Mouse (Mus musculus): ENCODE measurements around the gene Tgm2. TPM values are rescaled to one million over a fixed set of nuclear protein-coding genes. Genes with fewer than 3 reads are reported as not detected.

Gene Tgm2
- total RNA-seq, 2 experiments from 2014 or later = 0.71 to 2.1 TPM

DNA sequence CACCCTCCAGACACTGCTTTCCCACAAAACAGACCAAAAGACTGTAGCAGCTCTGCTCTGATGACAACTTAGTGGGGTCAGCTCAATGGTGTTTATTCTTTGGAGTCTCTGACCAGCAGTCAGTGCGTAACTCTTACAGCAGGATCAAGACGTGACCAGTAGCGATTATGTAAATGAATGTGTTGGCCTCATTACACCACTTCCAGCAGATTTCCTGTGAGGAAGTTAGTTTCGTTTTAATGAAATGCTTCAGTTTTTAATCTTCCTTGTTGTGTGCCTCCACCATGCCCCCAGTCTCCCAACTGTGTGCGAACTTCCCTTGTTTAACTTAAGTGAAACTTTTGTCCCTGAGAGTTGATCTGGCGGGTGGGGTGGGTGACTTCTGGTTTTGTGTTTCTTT lies 69.5 kb downstream of the Tgm2 start:
- peak; percentile 61 for ATAC-seq (ENCODE audit: poor library complexity, severe bottlenecking)

DNA sequence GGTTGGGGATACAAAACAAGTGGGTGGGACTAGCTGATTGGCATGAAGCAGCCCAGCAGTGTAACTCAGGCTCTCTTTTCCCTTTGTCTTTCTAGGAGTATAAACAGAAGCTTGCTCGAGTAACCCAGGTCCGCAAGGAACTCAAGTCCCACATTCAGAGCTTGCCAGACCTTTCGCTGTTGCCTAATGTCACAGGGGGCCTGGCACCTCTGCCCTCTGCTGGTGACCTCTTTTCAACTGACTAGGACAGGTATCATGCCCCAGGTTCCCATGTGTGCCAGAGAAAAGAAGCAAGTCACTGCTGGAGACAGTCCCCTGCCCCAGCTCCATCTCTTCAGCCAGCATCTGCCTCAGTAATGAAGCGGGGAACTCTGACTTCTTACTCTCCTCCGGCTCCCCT lies 71.4 kb downstream of the Tgm2 start:
- no peak for ATAC-seq (ENCODE audit: poor library complexity, severe bottlenecking)

DNA sequence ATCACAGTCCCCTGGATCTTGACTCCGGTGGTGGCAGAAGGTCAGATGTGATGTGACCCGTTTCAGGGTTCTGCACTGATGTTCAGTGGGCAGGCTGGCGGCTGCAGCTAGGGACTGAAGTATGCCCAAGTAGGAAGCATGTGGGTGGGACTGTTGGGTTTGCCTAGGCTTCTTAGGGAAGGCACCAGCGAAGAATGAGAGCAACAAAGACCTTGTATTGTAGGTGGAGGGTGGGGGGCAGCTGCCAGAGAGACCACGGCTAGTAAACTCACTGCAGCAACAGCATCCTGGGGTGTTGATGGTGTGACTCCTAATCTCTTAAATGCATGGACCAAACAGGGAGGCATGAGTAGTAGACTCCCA lies 74.6 kb downstream of the Tgm2 start:
- no peak for ATAC-seq (ENCODE audit: poor library complexity, severe bottlenecking)

DNA sequence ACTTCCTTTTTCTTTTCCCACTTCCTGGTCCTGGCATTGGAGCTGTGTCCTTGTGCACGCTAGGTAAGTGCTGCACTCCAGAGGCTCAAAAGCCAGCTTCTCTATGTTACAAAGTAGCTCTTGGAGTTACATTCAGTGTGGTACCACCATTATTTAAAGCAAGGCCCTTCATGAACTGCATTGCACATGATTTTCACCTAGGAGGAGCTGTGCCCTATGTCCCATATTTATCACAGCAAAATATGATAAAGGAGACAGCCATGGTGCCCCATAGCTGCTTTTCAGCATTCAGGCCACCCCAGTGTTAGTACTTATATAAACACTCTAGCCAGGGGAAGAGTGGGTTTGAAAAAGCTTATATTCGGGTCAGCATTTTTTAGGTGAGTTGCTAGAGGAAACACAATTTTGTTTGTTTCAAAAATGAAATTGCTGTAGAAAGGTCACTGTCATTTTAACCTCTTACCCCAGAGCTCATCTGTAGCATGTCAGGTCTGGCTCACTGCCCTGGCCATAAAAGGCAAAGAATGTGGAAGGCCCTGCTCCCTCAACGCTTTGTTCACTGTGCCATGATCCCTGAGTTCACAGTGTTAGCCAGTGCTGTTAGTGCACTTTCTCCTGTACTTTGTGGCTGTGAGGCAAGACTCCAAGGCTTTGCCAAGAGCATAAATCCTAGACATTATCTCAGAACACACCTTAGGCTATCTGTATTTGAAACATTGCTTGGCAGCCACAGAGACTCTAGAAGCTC lies 75.2 kb downstream of the Tgm2 start:
- ATAC-seq (ENCODE audit: poor library complexity, severe bottlenecking) = no peak

DNA sequence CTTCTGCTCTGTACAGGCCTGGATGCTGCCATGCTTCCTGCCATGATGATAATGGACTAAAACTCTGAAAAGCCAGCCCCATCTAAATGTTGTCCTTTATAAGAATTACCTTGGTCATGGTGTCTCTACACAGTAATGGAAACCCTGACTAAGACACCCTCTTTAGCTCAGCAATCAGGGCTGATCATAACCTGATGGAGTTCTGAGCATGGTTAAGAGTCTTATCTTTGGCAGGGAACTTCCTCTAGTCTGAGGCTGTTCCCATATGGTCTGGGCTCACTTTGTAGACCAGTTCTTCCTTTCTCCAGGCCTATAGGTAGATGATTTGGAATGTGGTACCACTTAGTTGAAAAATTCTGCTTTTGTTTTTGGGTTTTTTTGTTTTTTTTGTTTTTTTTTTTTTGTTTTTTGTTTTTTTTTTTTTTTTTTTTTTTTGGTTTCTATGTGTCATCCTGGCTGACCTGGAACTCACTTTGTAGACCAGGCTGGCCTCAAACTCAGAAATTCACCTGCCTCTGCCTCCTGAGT lies 77.7 kb downstream of the Tgm2 start:
- no peak for ATAC-seq (ENCODE audit: poor library complexity, severe bottlenecking)

DNA sequence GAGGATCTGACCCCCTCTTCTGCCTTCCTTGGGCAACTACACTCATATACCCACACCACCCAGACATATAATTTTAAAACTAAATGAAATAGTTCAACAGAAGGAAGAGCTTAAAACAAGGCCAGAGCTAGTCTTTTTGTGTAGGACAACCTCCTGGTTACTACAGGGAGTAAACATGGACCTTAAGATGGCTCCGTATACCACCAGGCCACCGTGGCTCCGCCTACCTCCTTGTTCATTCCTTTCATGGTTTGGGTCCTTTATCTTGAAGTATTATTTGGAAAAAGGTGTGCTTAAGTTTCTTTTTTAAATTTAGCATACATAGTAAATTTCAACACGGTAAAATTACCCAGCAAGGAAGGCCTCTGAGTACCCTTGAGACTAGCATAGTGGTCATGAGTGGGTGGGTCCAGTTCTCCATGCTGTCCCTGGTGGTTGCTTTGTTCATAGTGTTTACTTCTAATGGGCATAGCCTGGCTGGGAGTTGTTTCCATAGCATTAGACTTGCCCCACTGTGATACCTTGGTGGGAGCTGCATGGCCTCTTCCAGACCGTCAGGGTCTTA lies 78.9 kb downstream of the Tgm2 start:
- no peak for ATAC-seq (ENCODE audit: poor library complexity, severe bottlenecking)

DNA sequence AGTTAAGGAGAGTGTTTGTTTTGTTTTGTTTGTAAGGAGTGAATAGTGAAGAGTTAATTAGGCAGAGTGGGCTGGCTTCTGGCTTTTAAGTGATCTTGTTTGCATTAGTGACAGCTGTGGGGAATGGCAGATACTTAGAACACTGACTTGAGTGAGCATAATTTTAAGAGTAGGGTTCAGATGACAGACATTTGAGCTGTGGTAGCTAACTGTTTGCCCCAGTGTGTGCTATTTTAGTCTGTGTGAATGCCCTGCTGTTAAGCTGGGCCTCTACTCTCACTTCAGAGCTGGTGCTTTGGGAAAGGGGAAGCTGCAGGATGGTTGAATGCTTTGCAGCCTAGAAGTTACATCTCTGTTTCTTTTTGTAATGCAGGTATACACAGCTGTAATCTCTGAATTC lies 79.8 kb downstream of the Tgm2 start:
- no peak for ATAC-seq (ENCODE audit: poor library complexity, severe bottlenecking)

Other genes with a start within 250 kb of the Tgm2 start
- gene Vstm2l, start 231.8 kb downstream of the Tgm2 start, total RNA-seq (2015) = not detected in 2 replicates
- not detected in 2 replicates for gene Vstm2l, start 231.8 kb downstream of the Tgm2 start, total RNA-seq (2017)
- 11.7 and 22.2 TPM in 2 replicates for gene Tti1, start 118.0 kb downstream of the Tgm2 start, total RNA-seq (2015)
- 18.7 and 19.7 TPM in 2 replicates for gene Tti1, start 118.0 kb downstream of the Tgm2 start, total RNA-seq (2017)
- gene Rprd1b, start 117.9 kb downstream of the Tgm2 start, total RNA-seq (2015) = 26.7 and 26.9 TPM in 2 replicates
- gene Rprd1b, start 117.9 kb downstream of the Tgm2 start, total RNA-seq (2017) = 17.0 and 21.7 TPM in 2 replicates
- not detected in 2 replicates for gene D630003M21Rik, start 82.8 kb upstream of the Tgm2 start, total RNA-seq (2015)
- not detected in 2 replicates for gene D630003M21Rik, start 82.8 kb upstream of the Tgm2 start, total RNA-seq (2017)
- gene Bpi, start 111.7 kb upstream of the Tgm2 start, total RNA-seq (2015) = not detected in 2 replicates
- gene Bpi, start 111.7 kb upstream of the Tgm2 start, total RNA-seq (2017) = 0.08 TPM in 1 of 2 replicates, not detected in the other
- 31.2 and 40.4 TPM in 2 replicates for gene Lbp, start 160.1 kb upstream of the Tgm2 start, total RNA-seq (2015)
- gene Lbp, start 160.1 kb upstream of the Tgm2 start, total RNA-seq (2017) = 80.4 and 95.8 TPM in 2 replicates
- gene Snhg11, start 229.2 kb upstream of the Tgm2 start, total RNA-seq (2015) = not detected in 2 replicates
- gene Snhg11, start 229.2 kb upstream of the Tgm2 start, total RNA-seq (2017) = 0.08 TPM in 1 of 2 replicates, not detected in the other